Mouse (Mus musculus) left cerebral cortex, postnatal 10 days (tissue): ENCODE results near the gene Myom1. TPM values are rescaled to one million over a fixed set of nuclear protein-coding genes. Genes with fewer than 3 reads are reported as not detected.

Experiments used
- DNase-seq, 2 experiments: peaks; one replicate each; pipeline ENCODE4 v3.0.0; 2021 to 2022; ENCODE audit warnings: low spot score in 2 of 2, mixed read lengths in 1 of 2; ENCODE audit errors: extremely low spot score in 1 of 2
- intact Hi-C: fragments of 180-260 bp; cut with DNase I; formaldehyde crosslinking; loops from one replicate; pipeline ENCODE4 v1.15.1; 2025
- total RNA-seq, 2 experiments: library from RNA; stranded (reverse); gene quantifications; 2 replicates each; pipeline ENCODE4 v1.2.3; 2021

Myom1 gene
- total RNA-seq, 2 experiments from 2014 or later: 3.4 to 3.9 TPM

DNA sequence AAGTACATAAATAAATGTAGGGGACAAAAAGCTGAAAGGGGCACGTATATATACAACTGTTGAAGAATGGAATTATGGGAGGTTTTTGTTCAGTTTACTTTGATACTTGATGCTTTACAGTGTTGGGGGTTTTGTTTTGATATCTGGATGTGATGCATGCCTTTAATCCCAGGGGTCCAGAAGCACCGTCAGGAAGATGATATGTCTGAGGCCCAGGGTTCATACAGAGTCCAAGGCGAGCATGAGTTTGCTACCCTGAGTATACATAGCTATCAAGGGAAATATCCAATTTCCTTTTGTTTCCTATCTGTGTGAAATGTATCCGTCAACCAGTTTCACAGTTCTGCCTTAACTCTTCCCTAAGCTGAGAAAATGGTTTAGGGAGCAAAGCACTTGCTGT lies 150.9 kb downstream of the Myom1 start:
- no peak for DNase-seq
- intact Hi-C loops: no loop called here

DNA sequence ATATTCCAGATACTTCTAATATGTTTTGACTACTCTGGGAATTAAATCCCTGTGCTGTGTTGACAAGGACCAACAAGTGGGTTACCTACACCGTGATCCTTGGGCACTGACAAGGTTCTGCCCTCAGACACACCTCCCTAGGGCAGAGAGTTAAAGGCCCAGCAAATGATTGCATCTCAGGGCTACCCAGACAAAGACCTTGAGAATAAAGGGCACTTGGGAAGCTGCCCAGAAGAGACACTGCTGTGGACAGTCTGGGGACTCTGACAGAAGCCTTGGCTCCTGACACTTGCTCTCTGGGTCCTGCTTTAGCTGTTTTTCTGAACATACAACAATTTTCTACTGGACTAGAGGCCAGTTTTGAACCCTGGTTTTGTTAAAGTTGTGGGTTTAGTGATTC lies 152.8 kb downstream of the Myom1 start:
- intact Hi-C loops: no loop called here
- no peak for DNase-seq

DNA sequence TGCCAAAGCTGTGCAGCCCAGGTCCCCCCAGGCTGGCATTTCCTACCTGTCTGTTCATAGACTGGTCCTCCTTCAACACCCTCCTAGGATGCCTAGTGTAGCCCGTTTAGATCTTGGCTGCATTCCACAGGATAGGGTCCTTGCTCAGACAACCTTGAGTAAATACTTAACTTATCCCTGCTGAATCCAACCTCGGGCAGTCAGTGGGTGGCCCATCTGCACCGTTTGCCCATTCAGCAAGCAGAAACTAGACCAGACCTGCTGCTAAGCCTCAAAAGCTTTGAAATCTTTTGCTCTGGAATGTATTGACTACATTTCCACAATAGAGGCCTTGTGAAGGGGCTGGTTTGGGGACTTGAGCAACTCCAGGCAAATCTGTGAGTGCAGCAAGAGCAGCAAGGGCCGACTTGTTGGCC lies 156.7 kb downstream of the Myom1 start:
- no peak for DNase-seq
- intact Hi-C loops: no loop called here

DNA sequence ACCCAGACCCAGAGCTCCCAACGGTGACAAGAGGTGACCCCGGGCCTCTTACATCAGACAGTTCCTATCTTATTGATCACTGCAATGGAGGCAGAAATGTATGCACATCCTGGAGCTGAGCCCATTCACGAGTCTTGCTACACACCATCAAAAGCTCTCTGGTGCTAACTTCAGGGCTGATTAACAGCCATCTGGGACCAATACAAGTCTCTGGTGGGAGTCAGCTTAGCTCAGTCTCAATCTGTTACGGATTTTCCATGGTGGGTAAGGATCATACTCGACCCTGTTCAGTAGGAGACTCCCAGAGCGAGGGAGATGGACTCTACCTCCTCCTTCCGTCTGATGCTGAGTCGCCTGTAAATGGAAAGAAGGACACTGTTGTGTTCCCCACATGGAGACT lies 157.3 kb downstream of the Myom1 start:
- DNase-seq: no peak
- intact Hi-C loops: no loop called here

DNA sequence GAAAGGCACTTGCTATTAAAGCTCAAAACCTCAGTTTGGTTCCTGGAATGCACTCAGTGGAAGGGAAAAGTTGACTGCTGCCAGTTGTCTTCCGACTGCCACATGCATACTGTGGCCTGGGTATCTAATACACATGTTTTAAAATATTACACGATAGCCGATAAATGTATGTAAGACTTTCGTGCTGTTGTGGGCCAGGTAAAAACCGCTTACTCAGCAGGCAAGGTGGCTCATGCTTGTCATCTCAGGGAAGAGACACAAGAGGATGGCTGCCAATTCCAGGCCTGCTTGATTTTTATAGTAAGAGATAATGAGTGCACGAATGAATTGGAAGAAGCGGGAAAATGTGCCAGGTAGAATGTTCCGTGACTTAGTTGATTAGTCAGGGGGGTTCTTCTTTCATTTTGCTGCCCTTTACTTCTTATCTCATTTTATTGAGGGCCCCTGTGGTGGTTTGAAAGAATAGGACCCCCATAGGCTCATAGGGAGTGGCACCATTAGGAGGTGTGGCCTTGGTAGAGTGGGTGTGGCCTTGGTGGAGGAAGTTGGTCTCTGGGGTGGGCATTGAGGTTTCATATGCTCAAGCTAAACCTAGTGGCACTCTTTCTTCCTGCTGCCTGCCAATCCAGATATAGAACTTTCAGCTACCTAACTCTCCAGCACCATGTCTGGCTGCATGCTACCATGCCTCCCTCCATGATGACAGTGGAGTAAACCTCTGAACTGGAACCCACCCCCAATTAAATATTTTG lies 158.0 kb downstream of the Myom1 start:
- no peak for DNase-seq
- intact Hi-C loops: no loop called here

DNA sequence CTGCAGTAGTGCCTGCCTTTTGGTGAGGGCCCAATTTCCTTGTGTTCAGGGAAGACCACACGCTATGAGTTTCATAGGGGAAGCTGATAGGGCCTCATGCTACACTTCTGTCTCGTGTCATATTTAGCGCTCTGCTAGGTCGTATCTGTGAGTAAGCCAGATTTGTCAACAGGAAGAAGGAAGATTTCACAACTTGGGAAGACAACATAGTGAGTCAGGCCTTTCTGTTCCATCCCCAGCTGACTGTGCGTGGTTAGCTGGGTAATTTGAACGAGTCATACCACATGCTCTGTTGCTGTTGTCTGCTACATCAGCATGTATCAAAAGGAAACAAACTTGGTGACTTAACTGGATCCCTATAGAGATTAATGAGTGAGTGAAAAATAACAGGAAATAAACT lies 162.6 kb downstream of the Myom1 start:
- intact Hi-C loops: no loop called here
- peak in 1 of 2 experiments; percentile 20 for DNase-seq

DNA sequence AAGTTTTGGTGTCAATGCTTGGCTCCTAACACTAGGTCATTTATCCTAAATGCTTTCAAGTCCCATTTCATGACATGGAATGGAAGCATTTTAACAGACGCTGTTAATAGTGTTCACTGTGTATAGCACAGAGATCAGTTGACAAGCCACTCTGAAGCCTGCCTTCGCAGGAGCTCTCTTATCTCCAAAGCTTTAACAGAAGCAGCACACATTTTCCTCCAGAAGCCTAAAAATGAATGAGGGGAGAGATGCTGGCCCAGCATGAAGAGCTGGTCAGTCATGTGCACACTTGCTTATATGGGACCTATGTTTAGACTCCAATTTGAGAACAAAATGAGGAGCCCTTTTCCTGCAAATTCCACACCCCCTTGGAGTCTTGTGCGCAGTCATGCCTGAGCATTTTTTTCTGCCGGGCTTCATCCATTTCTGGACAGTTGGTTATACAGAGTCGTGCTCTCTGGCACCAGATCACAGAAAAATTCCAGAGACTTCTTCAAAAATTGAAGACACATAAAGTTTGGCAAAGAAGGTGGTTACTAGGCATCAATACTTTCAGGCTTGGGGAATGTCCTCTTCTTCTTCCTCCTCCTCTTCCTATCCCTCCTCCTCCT lies 165.9 kb downstream of the Myom1 start:
- intact Hi-C loops: no loop called here
- no peak for DNase-seq

DNA sequence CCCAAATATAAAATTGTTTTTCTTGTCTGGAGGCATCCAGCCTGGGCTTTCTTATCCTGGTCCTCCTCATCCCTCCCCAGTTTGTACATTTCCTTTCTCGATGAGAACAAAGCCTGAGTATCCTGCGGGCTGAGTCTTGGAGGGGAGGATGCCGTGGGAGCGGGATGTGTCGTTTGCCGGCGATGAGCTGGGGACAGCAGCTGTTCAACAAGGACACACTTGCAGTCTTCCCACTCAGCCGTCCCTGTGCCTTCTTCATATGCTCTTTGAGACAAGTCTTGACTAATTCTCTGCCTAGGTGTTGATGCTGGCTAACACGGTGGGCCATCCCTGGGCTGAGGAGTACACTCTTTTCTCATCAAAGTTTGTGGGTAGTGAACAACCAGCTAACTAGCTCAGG lies 166.4 kb downstream of the Myom1 start:
- intact Hi-C loops: no loop called here
- peak in 1 of 2 experiments; percentile 37 for DNase-seq

DNA sequence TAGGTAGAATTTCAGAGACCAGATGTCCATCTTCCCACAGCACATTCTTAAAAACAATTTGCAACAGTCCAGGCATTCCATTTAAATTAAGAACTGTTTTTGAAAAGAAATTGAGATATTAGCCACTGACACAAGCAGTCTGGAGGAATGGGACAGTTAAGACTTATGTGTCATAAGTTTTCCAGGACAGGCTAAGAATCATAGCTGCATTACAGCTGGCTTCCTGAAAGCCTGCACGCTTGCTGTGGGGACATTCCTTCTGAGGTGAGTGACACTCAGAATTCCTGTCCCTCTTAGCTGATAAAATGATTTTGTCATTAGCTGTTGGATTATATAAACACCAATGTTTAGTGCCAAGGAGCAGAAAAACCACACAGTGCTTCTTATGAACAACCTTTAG lies 167.2 kb downstream of the Myom1 start:
- DNase-seq: no peak
- intact Hi-C loops: no loop called here

DNA sequence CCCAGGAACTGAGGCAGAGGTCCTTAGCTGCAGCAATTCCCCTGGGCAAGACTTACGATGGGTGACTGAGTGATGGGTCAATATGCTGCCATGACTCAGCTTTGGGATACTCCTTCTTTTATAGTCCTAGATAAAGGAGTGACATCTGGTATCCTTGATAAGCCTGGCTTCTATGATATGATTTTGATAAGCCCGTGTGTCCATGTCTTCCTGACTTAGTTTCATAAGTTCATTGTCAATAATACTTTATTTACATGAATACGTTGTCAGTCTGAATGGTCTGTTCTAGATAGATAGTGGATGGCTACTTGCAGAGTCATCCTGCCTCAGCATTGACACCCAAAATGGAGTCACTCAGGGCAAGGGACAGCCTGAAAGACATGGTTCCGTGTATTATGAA lies 168.7 kb downstream of the Myom1 start:
- DNase-seq: no peak
- intact Hi-C loops: no loop called here

Other genes starting within 250 kb of the Myom1 start
- gene Tgif1, start 149.1 kb upstream of the Myom1 start, total RNA-seq: 1 to 10 TPM; 2.2 to 2.6 TPM
- 10 to 100 TPM; 45.1 to 47.8 TPM for gene Myl12a, start 245 bp downstream of the Myom1 start, total RNA-seq
- 10 to 100 TPM; 78.8 to 85.9 TPM for gene Lpin2, start 179.9 kb downstream of the Myom1 start, total RNA-seq